Mouse (Mus musculus): ENCODE data around the gene Adam15.
A peak's percentile ranks its signal among the peaks of the same experiment; 100 is the strongest.

DNA sequence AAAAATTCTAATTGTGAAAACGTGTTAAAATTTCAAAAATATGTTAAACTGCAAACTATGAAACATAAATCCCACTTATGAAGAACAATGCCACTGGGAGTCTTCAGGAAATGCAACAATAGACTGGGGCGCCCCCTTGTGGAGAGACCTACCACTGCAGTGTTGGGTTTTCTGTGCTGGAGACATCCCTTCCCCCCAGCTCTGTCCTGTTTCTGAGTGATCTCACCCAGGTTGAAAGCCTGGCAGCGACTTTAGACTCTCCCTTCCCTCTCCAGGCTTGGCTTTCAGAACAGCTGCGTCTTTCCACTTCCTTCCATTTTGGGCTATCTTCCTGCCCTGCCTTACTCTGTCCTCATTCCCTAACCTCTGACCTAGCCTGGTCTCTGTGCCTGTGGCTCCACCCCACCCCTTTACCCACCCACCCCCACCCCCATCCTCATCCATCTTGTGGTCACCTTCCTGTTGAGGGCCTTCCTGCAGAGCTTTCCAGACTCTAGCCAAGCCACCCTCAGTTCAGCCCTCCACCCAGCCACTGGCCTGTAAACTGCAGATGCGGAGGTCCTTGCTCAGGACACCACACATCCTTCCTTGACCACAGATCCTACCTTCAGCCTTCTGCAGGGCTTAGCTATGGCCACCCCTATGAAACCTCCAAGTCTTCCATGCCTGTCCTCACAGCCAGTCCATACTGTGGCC lies 5.2 kb upstream of the Adam15 start:
- TF ChIP-seq CTCF (IDR thresholded peaks at IDR 0.05; ENCODE audit: low read depth) (peak; percentile 86), EP300 (IDR thresholded peaks at IDR 0.05; ENCODE audit: low read depth) (no peak)
